Mouse (Mus musculus): ENCODE results near the gene Nmnat1. TPM values are rescaled to one million over a fixed set of nuclear protein-coding genes. Genes with fewer than 3 reads are reported as not detected.
"Not testable (repeated sequence)": the region's sequence is repeated elsewhere in the genome, so short reads cannot be mapped to it uniquely, and the experiment has no call there.

Nmnat1 gene
- total and polyA plus RNA-seq, 2 experiments from 2014 or later, result 3.6 to 6.4 TPM

DNA sequence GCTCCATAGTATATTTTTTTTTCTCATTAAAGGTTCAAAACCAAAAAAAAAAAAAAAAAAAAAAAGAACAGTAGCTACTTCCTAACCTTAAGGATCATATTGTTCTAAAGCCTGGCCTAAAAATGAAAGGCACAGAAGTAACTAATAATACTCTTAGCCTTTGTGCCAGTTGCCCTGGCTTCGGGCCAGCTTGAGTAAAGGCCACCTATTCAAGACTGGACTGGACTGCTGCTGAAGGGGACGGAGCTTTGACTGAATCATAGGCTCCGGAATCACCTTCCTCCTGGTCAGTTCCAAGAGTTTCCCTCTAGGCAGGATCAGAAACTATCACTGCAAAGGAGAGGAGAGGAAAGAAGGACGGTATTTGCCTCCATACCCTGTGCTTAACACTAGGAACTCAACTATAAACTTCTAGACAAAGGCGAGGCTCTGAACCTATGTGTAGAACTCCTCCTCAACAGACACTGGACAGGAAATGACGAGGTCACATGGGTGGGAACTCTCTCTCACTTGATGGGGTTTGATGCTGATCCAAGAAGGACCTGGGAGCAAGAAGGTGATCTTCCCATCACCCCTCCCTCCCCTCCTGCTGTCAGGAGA is 27.1 kb downstream of the Nmnat1 start:
- ATAC-seq (no peak), DNase-seq (no peak)
- H3K4me1 ChIP-seq (ENCODE audit: insufficient read depth), result no peaks in the 10 kb centered on the region
- H3K27ac ChIP-seq (ENCODE audit: low read depth, low read length), result no peak overlapping the region
- no peak for TF ChIP-seq CTCF (IDR thresholded peaks at IDR 0.05; ENCODE audit: low read depth)
- no peaks in the 10 kb centered on the region for H3K9me3 ChIP-seq (ENCODE audit: low read length)
- H3K27me3 ChIP-seq (ENCODE audit: insufficient read depth, low read length), result no peaks in the 10 kb centered on the region
- H3K9ac ChIP-seq, result no peak overlapping the region
- no peaks in the 10 kb centered on the region for H3K36me3 ChIP-seq (ENCODE audit: insufficient read depth)
- no peak overlapping the region for H3K4me3 ChIP-seq (ENCODE audit: low read depth, low read length)
- WGBS, result 71% methylated on average over 6 of the region's 6 CpGs
- no peak overlapping the region for H3K4me2 ChIP-seq (ENCODE audit: low read depth)

DNA sequence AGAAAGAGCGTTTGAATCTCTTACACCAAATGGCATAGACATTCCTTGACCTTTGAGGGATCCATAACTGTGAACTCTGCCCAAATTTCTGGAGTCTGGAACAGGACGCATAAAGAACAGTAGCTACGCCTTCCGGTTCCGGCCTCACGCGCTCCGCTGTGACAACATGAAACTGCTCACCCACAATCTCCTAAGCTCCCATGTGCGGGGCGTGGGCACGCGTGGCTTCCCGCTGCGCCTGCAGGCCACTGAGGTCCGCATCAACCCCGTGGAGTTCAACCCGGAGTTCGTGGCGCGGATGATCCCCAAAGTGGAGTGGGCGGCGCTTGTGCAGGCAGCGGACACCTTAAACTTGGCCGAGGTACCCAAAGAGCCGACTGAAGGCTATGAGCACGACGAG is 27.8 kb downstream of the Nmnat1 start:
- not testable (repeated sequence) for H3K4me3 ChIP-seq (ENCODE audit: low read depth, low read length); DNase-seq; H3K9me3 ChIP-seq (ENCODE audit: low read length); H3K4me1 ChIP-seq (ENCODE audit: insufficient read depth); ATAC-seq; H3K9ac ChIP-seq; H3K36me3 ChIP-seq (ENCODE audit: insufficient read depth); H3K27ac ChIP-seq (ENCODE audit: low read depth, low read length); H3K4me2 ChIP-seq (ENCODE audit: low read depth); H3K27me3 ChIP-seq (ENCODE audit: insufficient read depth, low read length)
- 94% methylated on average over 24 of the region's 27 CpGs for WGBS

DNA sequence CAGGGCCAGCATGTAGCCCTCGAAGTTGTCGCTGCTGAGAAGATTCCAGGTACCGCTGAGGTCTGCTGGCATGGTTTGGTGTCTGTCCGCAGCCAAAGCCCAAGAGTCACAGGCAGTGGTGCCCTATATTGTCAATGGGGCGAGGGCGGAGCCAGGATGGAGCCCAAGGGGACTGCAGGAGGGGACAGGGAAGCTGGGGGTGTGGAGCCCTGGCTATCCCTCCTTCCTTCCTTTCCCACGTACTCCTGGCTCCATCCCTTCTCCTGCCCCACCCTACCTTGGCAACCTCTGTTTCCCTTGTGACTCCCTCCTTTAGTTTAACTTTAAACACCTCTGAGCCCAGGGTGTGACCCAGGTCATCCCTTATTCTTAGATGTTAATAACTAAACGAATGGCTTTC is 30.1 kb downstream of the Nmnat1 start, which contains the start of gene Rbp7:
Gene Rbp7 (minus strand): TSS at position 100 of the 400 bp plus-strand sequence.
- no peak for TF ChIP-seq CTCF (IDR thresholded peaks at IDR 0.05; ENCODE audit: low read depth)
- DNase-seq, result no peak
- Histone ChIP-seq H3K9ac (no peak within 1 kb of the TSS), H3K27ac (ENCODE audit: low read depth, low read length) (no peak within 1 kb of the TSS), H3K36me3 (ENCODE audit: insufficient read depth) (no peaks in the 10 kb centered on the region), H3K27me3 (ENCODE audit: insufficient read depth, low read length) (no peaks in the 10 kb centered on the region), H3K4me2 (ENCODE audit: low read depth) (no peak within 1 kb of the TSS), H3K9me3 (ENCODE audit: low read length) (no peaks in the 10 kb centered on the region), H3K4me1 (ENCODE audit: insufficient read depth) (no peaks in the 10 kb centered on the region), H3K4me3 (ENCODE audit: low read depth, low read length) (no peak within 1 kb of the TSS)
- WGBS, result 58% methylated on average over 8 of the region's 8 CpGs
- no peak for ATAC-seq

DNA sequence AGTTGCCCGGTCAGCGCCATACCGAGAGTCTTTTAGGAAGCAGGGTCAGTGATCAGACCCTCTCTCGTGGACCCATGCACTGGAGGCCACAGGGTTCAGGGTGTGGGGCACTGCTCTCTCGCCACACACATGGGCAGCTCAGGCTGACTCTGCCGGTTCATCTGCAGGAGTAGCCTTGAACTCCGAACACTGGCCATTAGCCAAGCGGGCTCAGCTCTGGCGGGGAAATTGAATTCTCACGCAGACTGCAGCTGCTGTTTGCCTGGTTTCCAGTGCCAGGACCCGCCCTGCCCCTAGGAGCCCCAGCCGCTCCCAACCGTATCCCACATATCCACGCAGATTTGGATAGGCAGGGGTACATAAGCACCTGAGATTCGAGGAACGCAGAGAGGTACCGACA is 30.7 kb downstream of the Nmnat1 start:
- no peaks in the 10 kb centered on the region for H3K27me3 ChIP-seq (ENCODE audit: insufficient read depth, low read length)
- H3K27ac ChIP-seq (ENCODE audit: low read depth, low read length), result no peak overlapping the region
- H3K9ac ChIP-seq, result no peak overlapping the region
- H3K4me2 ChIP-seq (ENCODE audit: low read depth), result no peak overlapping the region
- H3K9me3 ChIP-seq (ENCODE audit: low read length), result no peaks in the 10 kb centered on the region
- DNase-seq (no peak), ATAC-seq (no peak)
- no peaks in the 10 kb centered on the region for H3K36me3 ChIP-seq (ENCODE audit: insufficient read depth)
- no peaks in the 10 kb centered on the region for H3K4me1 ChIP-seq (ENCODE audit: insufficient read depth)
- TF ChIP-seq CTCF (IDR thresholded peaks at IDR 0.05; ENCODE audit: low read depth), result no peak
- H3K4me3 ChIP-seq (ENCODE audit: low read depth, low read length), result no peak overlapping the region
- WGBS, result 83% methylated on average over 17 of the region's 17 CpGs

DNA sequence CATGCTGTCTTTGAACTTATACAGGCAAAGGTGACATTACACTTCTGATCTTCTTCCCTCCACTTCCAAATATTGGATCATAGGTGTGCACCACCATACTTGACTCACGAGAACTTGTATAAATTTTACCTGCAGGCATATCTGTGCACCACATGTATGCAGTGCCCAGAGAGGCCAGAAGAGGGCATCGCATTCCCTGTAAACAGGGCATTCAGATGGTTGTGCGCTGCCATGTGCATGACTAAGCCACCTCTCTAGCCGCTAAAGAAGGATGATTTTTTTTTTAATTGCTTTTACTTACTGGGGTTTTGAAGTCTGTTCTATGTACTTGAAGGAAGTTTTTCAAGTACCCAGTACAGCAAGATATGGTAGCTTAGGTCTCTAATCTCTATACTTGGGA is 31.3 kb downstream of the Nmnat1 start:
- 83% methylated on average over 4 of the region's 4 CpGs for WGBS
- no peaks in the 10 kb centered on the region for H3K36me3 ChIP-seq (ENCODE audit: insufficient read depth)
- H3K4me3 ChIP-seq (ENCODE audit: low read depth, low read length), result no peak overlapping the region
- H3K9ac ChIP-seq, result no peak overlapping the region
- no peak overlapping the region for H3K27ac ChIP-seq (ENCODE audit: low read depth, low read length)
- no peak for ATAC-seq
- H3K4me1 ChIP-seq (ENCODE audit: insufficient read depth), result no peaks in the 10 kb centered on the region
- peak; percentile 56 for TF ChIP-seq CTCF (IDR thresholded peaks at IDR 0.05; ENCODE audit: low read depth)
- no peaks in the 10 kb centered on the region for H3K9me3 ChIP-seq (ENCODE audit: low read length)
- no peak for DNase-seq
- H3K27me3 ChIP-seq (ENCODE audit: insufficient read depth, low read length), result no peaks in the 10 kb centered on the region
- H3K4me2 ChIP-seq (ENCODE audit: low read depth), result no peak overlapping the region

DNA sequence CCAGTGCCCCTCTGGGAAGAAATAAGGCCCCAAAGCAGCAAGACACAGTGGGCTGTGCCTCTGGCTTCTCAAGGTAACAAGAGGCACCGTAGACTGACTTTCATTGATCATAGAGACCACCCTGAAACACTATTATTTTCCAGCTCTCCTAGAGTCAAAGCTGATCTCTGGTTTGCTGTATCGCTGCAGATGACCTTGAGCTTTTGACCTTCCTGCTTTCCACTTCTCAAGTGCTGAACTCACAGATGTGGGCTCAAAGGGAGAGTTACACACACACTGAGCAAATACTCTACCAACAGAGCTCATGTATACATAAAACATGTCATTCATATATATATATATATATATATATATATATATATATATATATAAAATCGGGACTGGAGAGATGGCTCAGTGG is 34.4 kb downstream of the Nmnat1 start:
- H3K9ac ChIP-seq, result no peak overlapping the region
- peaks cover 6% of the 10 kb centered on the region for H3K4me1 ChIP-seq (ENCODE audit: insufficient read depth)
- H3K9me3 ChIP-seq (ENCODE audit: low read length), result no peaks in the 10 kb centered on the region
- no peak overlapping the region for H3K4me3 ChIP-seq (ENCODE audit: low read depth, low read length)
- no peak for ATAC-seq
- TF ChIP-seq CTCF (IDR thresholded peaks at IDR 0.05; ENCODE audit: low read depth), result no peak
- no peak for DNase-seq
- no peak overlapping the region for H3K4me2 ChIP-seq (ENCODE audit: low read depth)
- 89% methylated on average over 3 of the region's 3 CpGs for WGBS
- H3K27ac ChIP-seq (ENCODE audit: low read depth, low read length), result no peak overlapping the region
- no peaks in the 10 kb centered on the region for H3K27me3 ChIP-seq (ENCODE audit: insufficient read depth, low read length)
- no peaks in the 10 kb centered on the region for H3K36me3 ChIP-seq (ENCODE audit: insufficient read depth)

DNA sequence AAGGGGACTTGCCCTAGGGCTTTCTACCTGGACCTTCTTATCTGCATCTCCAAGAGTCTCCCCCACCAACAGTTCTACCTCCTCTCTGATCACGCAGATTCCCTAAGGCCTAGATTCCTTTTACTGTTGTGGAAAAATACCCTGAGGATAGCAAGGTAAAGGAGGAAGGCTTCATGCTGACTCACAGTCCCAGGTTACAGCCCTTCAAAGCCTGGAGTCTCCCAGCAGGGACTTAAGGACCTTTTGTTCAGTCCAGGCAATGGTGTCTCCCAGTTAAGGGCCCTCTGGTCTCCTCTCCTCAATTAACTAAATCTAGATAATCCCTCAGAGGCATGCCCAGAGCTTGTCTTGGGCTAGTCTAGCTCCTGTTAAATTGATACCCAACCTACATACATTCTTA is 38.7 kb downstream of the Nmnat1 start:
- Histone ChIP-seq H3K4me3 (ENCODE audit: low read depth, low read length) (no peak overlapping the region), H3K4me1 (ENCODE audit: insufficient read depth) (peaks cover 14% of the 10 kb centered on the region), H3K9me3 (ENCODE audit: low read length) (no peaks in the 10 kb centered on the region), H3K27ac (ENCODE audit: low read depth, low read length) (peak overlapping the region; percentile 91; the same call in 1 of the 2 replicates), H3K27me3 (ENCODE audit: insufficient read depth, low read length) (no peaks in the 10 kb centered on the region), H3K4me2 (ENCODE audit: low read depth) (peak overlapping the region; percentile 56), H3K36me3 (ENCODE audit: insufficient read depth) (no peaks in the 10 kb centered on the region), H3K9ac (no peak overlapping the region)
- TF ChIP-seq CTCF (IDR thresholded peaks at IDR 0.05; ENCODE audit: low read depth), result no peak
- WGBS, result 38% methylated on average over 1 of the region's 1 CpGs
- no peak for DNase-seq
- ATAC-seq, result no peak
